Mouse (Mus musculus) CH12.LX (cell line): ENCODE results near the gene Slc1a1. TPM values are rescaled to one million over a fixed set of nuclear protein-coding genes. Genes with fewer than 3 reads are reported as not detected.

ENCODE experiments used
- DNase-seq: peaks from one replicate; pipeline ENCODE4 v3.0.0-alpha.2; 2013; ENCODE audit errors: extremely low read depth
- H3K27ac ChIP-seq: 2 replicates; pipeline ENCODE4 v1.5.1; 2012; ENCODE audit warnings: low read depth, mild to moderate bottlenecking, control low read depth, moderate library complexity; ENCODE audit not compliant: insufficient read depth
- H3K27me3 ChIP-seq: replicated peaks from 2 replicates; pipeline ENCODE3; 2012; ENCODE audit warnings: inconsistent platforms
- H3K36me3 ChIP-seq, 2 experiments: replicated peaks in 1 of 2; 2 replicates each; pipeline versions ENCODE3 to v1.6.1; 2012; ENCODE audit warnings: inconsistent platforms in 1 of 2, low read length in 1 of 2, mild to moderate bottlenecking in 1 of 2, mixed read lengths in 1 of 2, moderate library complexity in 1 of 2; ENCODE audit not compliant: control insufficient read depth in 1 of 2, insufficient read depth in 1 of 2
- H3K4me1 ChIP-seq, 2 experiments: 2 replicates each; pipeline ENCODE4 v1.6.1; 2012; ENCODE audit warnings: inconsistent platforms in 1 of 2, moderate library complexity in 1 of 2; ENCODE audit not compliant: insufficient read depth in 2 of 2, control insufficient read depth in 1 of 2
- H3K4me2 ChIP-seq: 2 replicates; pipeline ENCODE4 v1.6.1; 2012; ENCODE audit warnings: low read depth, mild to moderate bottlenecking, control low read depth; ENCODE audit not compliant: poor library complexity, insufficient read depth, severe bottlenecking
- H3K4me3 ChIP-seq, 3 experiments: fragments of 150-350 bp in 1 of 3; sonication (generic) in 1 of 3; replicated peaks in 1 of 3; 2 replicates each; pipeline versions ENCODE3 to v1.5.1; 2011 to 2012; ENCODE audit warnings: low read depth in 2 of 3, low read length in 2 of 3, mild to moderate bottlenecking in 2 of 3, moderate library complexity in 2 of 3, control low read depth in 1 of 3, improper control_type of control experiment in 1 of 3, inconsistent platforms in 1 of 3, mixed read lengths in 1 of 3; ENCODE audit not compliant: poor library complexity in 1 of 3
- H3K79me2 ChIP-seq: replicated peaks from 2 replicates; pipeline ENCODE4 v1.6.1; 2012; ENCODE audit warnings: mild to moderate bottlenecking, moderate library complexity; ENCODE audit not compliant: control insufficient read depth, poor library complexity, insufficient read depth, severe bottlenecking; ENCODE audit errors: extremely low read depth
- H3K9ac ChIP-seq: 2 replicates; pipeline ENCODE4 v1.6.1; 2012; ENCODE audit warnings: low read depth, mild to moderate bottlenecking, control low read depth, moderate library complexity; ENCODE audit not compliant: insufficient read depth
- H3K9me3 ChIP-seq: replicated peaks from 2 replicates; pipeline ENCODE3; 2012; ENCODE audit warnings: low read length, inconsistent platforms, mixed read lengths
- CHD2 ChIP-seq: IDR thresholded peaks from 2 replicates; pipeline ENCODE4 v1.6.1; 2011; ENCODE audit warnings: low read length, improper control_type of control experiment
- CTCF ChIP-seq, 2 experiments: IDR thresholded peaks in 1 of 2; conservative IDR thresholded peaks in 1 of 2; 2 replicates each; pipeline ENCODE4 v1.5.1; 2011 to 2012; ENCODE audit warnings: low read depth in 2 of 2, low read length in 2 of 2, improper control_type of control experiment in 1 of 2, inconsistent platforms in 1 of 2, mild to moderate bottlenecking in 1 of 2, moderate library complexity in 1 of 2
- E2F4 ChIP-seq: IDR thresholded peaks from 2 replicates; pipeline ENCODE4 v1.6.1; 2011; ENCODE audit warnings: low read depth, low read length, improper control_type of control experiment; ENCODE audit not compliant: insufficient replicate concordance
- ELF1 ChIP-seq: IDR thresholded peaks from 2 replicates; pipeline ENCODE4 v1.6.1; 2014; ENCODE audit warnings: low read depth, mild to moderate bottlenecking, inconsistent platforms, low read length, improper control_type of control experiment
- EP300 ChIP-seq: IDR thresholded peaks from 2 replicates; pipeline ENCODE4 v1.6.1; 2011; ENCODE audit warnings: low read length, improper control_type of control experiment
- HCFC1 ChIP-seq: IDR thresholded peaks from 2 replicates; pipeline ENCODE4 v1.6.1; 2012; ENCODE audit warnings: low read depth, mild to moderate bottlenecking, inconsistent platforms, low read length, improper control_type of control experiment
- JUND ChIP-seq: conservative IDR thresholded peaks from 2 replicates; pipeline ENCODE4 v1.6.1; 2011; ENCODE audit warnings: low read depth, low read length, improper control_type of control experiment
- KAT2A ChIP-seq: IDR thresholded peaks from 2 replicates; pipeline ENCODE4 v1.6.1; 2012; ENCODE audit warnings: low read length, improper control_type of control experiment, inconsistent platforms; ENCODE audit not compliant: insufficient replicate concordance
- MAZ ChIP-seq: IDR thresholded peaks from 2 replicates; pipeline ENCODE4 v1.6.1; 2012; ENCODE audit warnings: low read depth, mild to moderate bottlenecking, inconsistent platforms, low read length, improper control_type of control experiment, moderate library complexity
- MEF2A ChIP-seq: IDR thresholded peaks from 2 replicates; pipeline ENCODE4 v1.6.1; 2014; ENCODE audit warnings: low read depth, mild to moderate bottlenecking, inconsistent platforms, low read length, improper control_type of control experiment, borderline replicate concordance
- MXI1 ChIP-seq: IDR thresholded peaks from 2 replicates; pipeline ENCODE4 v1.6.1; 2011; ENCODE audit warnings: mild to moderate bottlenecking, low read depth, low read length, improper control_type of control experiment
- NRF1 ChIP-seq: IDR thresholded peaks from 2 replicates; pipeline ENCODE4 v1.6.1; 2014; ENCODE audit warnings: low read depth, mild to moderate bottlenecking, inconsistent platforms, low read length, improper control_type of control experiment, moderate library complexity
- PAX5 ChIP-seq: IDR thresholded peaks from 2 replicates; pipeline ENCODE4 v1.6.1; 2012; ENCODE audit warnings: low read length, inconsistent platforms, mixed read lengths
- SMC3 ChIP-seq: IDR thresholded peaks from 2 replicates; pipeline ENCODE4 v1.6.1; 2011; ENCODE audit warnings: low read depth, low read length, improper control_type of control experiment
- TBP ChIP-seq: conservative IDR thresholded peaks from 2 replicates; pipeline ENCODE4 v1.6.1; 2011; ENCODE audit warnings: low read depth, low read length, improper control_type of control experiment
- UBTF ChIP-seq: IDR thresholded peaks from 2 replicates; pipeline ENCODE4 v1.6.1; 2012; ENCODE audit warnings: low read depth, mild to moderate bottlenecking, inconsistent platforms, low read length, improper control_type of control experiment, moderate library complexity
- ZC3H11A ChIP-seq: IDR thresholded peaks from 2 replicates; pipeline ENCODE4 v1.6.1; 2012; ENCODE audit warnings: low read depth, mild to moderate bottlenecking, inconsistent platforms, low read length, improper control_type of control experiment
- ZKSCAN1 ChIP-seq: IDR thresholded peaks from 2 replicates; pipeline ENCODE4 v1.6.1; 2012; ENCODE audit warnings: low read depth, inconsistent platforms, low read length, improper control_type of control experiment, borderline replicate concordance
- dilution Hi-C: fragments of 300-500 bp; cut with MboI; formaldehyde crosslinking; loops from 2 replicates; pipeline ENCODE4 v1.14.3; 2020; ENCODE audit warnings: low sequenced_read_pairs; ENCODE audit not compliant: extremely low pct_unique_long_range_greater_than_20kb, extremely low pct_ligation_motif_present
- in situ Hi-C: fragments of 300-500 bp; cut with MboI; formaldehyde crosslinking; loops from 3 replicates; pipeline ENCODE4 v1.14.3; 2019; ENCODE audit warnings: low sequenced_read_pairs, low pct_ligation_motif_present, low pct_unique_long_range_greater_than_20kb, mixed read lengths
- polyA plus RNA-seq: library from polyadenylated mRNA; unstranded; fragments of >175 nt; gene quantifications from 2 replicates; pipeline ENCODE4 v1.2.1, GENCODE M21; 2012; ENCODE audit warnings: low read depth; ENCODE audit not compliant: insufficient read length
- total RNA-seq, 2 experiments: library from RNA; depleted of rRNA; stranded (reverse); fragments of 300-350 nt in 1 of 2; fragments of >200 nt in 1 of 2; gene quantifications; 2 replicates each; pipeline ENCODE4 v1.2.3; 2012 to 2014

The Slc1a1 gene
- total and polyA plus RNA-seq, 3 experiments, result 0.20 to 1.1 (median 0.95) TPM

DNA sequence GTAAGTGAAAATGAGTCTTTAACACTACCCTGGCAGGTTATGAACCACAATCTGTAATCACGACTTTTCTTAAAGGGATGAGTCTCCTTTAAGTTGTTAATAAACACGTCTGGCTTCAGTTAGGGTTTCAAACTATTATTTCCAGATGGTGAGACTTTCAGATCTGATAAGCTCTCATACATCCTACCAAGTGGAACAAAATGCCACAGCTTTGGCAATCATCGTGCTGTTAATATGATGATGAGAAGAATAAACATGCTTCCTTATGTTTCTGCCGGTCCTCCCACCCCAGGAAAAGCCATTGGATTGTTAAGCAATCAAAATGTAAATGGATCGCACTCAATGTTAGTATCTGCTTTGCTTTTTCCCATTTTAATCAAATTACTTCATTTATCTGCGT is 30.1 kb downstream of the Slc1a1 start:
- H3K9ac ChIP-seq, result no peak overlapping the region
- no peaks in the 10 kb centered on the region for H3K79me2 ChIP-seq
- TF ChIP-seq E2F4 (no peak), HCFC1 (no peak), KAT2A (no peak), CHD2 (no peak), ZC3H11A (no peak), SMC3 (no peak), CTCF (conservative IDR thresholded peaks at IDR 0.05 in 1 of 2, IDR thresholded peaks at IDR 0.05 in 1 of 2; ENCODE audit: low read depth in 2 of 2, low read length in 2 of 2) (no peak), MAZ (no peak)
- no peak for DNase-seq
- H3K4me2 ChIP-seq, result no peak overlapping the region
- no peaks in the 10 kb centered on the region for H3K36me3 ChIP-seq
- no peak overlapping the region for H3K4me3 ChIP-seq
- no peak overlapping the region for H3K27ac ChIP-seq
- in situ Hi-C loops, result no loop called here
- no peaks in the 10 kb centered on the region for H3K9me3 ChIP-seq
- dilution Hi-C loops, result no loop called here
- peaks cover 13 to 14% of the 10 kb centered on the region in 2 experiments for H3K4me1 ChIP-seq
- no peaks in the 10 kb centered on the region for H3K27me3 ChIP-seq

GRCm38 (mm10) chr19:28865501-28865900 is 30.7 kb downstream of the Slc1a1 start:
- dilution Hi-C loops, result no loop called here
- no peak for TF ChIP-seq PAX5
- TF ChIP-seq TBP, result no peak
- TF ChIP-seq MEF2A, result no peak
- TF ChIP-seq ZKSCAN1, result no peak
- TF ChIP-seq E2F4, result no peak
- TF ChIP-seq EP300, result no peak
- no peak for TF ChIP-seq KAT2A
- TF ChIP-seq MXI1, result no peak
- no peak for TF ChIP-seq CHD2
- no peak for TF ChIP-seq SMC3
- no peak for TF ChIP-seq UBTF
- TF ChIP-seq JUND, result no peak
- TF ChIP-seq ELF1, result no peak
- TF ChIP-seq CTCF (conservative IDR thresholded peaks at IDR 0.05 in 1 of 2, IDR thresholded peaks at IDR 0.05 in 1 of 2; ENCODE audit: low read depth in 2 of 2, low read length in 2 of 2), result no peak
- TF ChIP-seq NRF1, result no peak
- in situ Hi-C loops, result no loop called here
- Histone ChIP-seq H3K27me3 (no peaks in the 10 kb centered on the region), H3K27ac (no peak overlapping the region), H3K4me3 (no peak overlapping the region), H3K9me3 (no peaks in the 10 kb centered on the region), H3K4me2 (no peak overlapping the region), H3K4me1 (peaks cover 12 to 15% of the 10 kb centered on the region in 2 experiments), H3K9ac (no peak overlapping the region), H3K79me2 (no peaks in the 10 kb centered on the region), H3K36me3 (no peaks in the 10 kb centered on the region)
- no peak for DNase-seq
